Mouse (Mus musculus): ENCODE data around the gene Glb1l.

The Glb1l gene

GRCm38 (mm10) chr1:75231224-75231623 lies 20.6 kb upstream of the Glb1l start:
- DNase-seq (ENCODE audit: low spot score) = no peak

DNA sequence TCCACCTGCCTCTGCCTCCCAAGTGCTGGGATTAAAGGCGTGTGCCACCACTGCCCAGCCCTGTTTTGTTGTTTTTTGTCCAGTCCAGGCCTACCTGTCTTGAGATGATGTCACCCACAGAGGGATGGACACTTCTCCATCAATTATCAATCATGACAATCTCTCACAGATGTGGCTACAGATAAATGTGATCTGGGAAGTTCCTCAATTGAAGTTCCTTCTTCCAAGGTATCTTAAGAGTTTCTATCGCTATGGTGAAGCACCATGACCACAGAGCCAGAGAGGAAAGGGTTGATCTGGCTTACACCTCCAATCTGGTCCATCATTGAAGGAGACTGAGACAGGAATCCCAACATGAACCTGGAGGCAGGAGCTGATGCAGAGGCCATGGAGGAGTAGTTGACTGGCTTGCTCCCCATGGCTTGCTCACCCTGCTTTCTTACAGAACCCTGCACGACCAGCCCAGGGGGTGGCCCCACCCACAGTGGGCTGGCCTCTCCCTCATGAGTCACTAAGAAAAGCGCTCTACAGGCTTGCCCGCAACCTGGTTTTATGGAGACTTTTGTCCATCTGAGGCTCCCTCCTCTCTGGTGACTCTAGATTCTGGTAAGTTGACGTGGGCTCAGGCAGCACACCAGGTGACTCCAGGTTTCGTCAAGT lies 19.9 kb upstream of the Glb1l start:
- no peak for DNase-seq (ENCODE audit: low spot score)

DNA sequence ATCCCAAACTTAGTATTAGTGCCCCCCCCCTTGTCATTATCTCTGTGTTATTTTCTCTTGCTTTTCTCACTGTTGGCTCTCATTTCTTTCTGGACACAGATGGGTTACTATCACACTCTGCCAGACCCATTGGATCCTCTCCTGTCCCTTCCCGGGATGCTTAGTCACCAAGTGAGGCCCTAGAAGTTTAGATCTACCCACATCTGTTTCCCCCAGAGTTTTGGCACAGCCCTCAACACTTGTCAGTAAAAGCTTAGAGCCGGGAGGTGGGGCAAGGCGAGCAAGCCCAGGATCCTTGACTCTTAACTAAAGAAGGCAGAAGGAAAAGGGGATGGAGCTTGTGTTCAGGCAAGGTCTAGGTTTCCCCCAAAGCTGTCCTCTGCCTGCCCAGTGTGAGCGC lies 18.5 kb upstream of the Glb1l start:
- no peak for DNase-seq (ENCODE audit: low spot score)

DNA sequence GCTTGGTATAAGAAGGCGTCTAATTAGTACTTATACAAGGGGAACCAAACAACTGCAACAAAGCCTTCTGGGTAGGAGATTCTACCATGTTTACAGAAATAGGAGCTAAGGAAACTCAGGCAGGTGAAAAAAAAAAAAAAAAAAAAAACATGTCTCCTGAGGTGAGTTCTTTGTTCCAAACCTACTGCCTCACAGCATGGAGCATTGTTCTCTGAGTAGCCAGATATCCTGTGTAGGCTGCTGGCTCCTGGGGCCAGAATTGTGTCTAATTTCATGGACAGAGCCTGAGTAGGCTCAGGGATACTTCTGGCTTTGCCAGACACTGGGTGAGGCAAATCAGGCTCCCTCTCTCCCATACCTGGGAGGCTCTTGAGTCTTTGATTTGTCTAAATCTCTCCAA lies 17.0 kb upstream of the Glb1l start:
- DNase-seq (ENCODE audit: low spot score) = no peak

GRCm38 (mm10) chr1:75226138-75226537 lies 15.5 kb upstream of the Glb1l start:
- no peak for DNase-seq (ENCODE audit: low spot score)

DNA sequence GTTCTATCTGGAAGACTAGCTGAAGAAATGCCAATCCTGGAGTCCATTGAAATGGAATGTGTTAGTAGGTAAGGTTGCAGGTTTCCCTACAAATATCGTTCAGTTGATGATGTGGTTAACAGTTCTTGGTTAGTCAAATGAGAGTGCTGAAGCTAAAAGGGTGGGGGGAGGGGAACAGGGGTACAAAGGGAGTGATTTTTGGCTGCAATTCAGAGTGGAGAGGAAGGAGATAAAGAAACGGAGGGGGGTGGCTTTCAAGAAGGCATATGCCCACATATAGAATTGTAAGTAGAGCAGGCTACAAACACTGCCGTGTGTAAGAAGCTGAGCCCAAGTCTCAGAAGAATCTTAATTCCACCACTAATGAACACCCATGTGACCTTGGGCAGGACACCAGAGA lies 14.9 kb upstream of the Glb1l start:
- DNase-seq (ENCODE audit: low spot score) = no peak

DNA sequence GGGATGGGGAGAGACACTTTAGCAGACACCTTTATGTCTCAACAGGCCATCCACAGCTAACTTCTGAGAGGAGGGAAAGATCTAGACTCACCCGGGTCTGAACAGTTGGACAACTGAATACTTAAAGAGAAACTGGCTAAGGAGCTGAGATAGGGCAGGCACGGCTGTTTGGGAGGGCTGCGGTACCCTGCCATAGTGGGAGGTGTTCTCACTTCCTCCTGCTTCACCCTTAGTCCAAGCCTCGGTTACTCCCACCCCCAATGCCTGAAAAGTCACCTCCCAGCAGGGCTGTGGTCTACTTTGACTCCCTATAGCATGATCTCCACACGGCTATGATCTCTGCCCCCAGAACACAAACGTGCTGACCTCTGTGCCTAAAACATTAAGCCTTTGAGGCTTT lies 12.9 kb upstream of the Glb1l start:
- DNase-seq (ENCODE audit: low spot score) = no peak

- no peak for DNase-seq (ENCODE audit: low spot score)
These were observed 12.3 kb upstream of the Glb1l start for GRCm38 (mm10) chr1:75222926-75223325.

DNA sequence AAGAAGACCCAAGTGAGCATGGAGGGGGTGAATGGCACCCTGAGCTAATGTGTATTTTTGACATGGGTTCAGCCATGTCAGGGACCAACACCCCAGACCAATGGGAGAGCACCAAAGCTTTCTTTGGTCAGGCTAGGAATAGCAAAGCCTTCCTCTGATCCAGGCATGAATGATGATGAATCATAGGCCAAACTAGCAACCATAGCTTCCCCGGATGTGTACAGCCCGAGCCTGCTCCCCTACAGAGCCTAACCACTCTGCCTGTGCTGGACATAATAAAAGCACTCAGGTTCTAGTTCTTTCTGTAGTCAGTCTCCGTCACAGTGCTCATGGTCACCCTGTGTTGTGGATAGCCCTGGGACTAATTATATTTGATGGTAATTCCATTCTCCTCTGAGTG lies 10.9 kb upstream of the Glb1l start:
- no peak for DNase-seq (ENCODE audit: low spot score)

DNA sequence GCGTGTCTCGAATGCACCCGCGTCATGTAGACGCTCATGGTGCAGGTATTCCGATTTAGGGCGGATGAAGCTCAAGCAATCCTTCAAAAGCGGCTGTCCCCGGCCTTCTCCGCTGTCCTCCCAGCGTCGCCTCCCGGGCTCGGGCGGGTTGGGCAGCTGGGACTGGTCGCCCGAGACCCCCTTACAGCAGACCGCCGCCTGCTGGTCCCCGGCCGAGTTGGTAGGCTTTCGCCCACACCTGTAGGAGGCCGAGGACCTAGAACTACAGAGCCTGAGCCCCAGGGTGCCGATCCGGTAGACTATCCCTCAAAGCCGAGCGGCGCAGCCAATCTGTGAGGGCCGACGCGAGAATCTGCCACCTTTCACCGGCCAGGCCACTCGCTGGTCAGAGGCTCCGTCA lies 8.9 kb upstream of the Glb1l start, which contains the start of gene Tuba4a:
Gene Tuba4a (minus strand): TSS at position 335 of the 400 bp plus-strand sequence.
- peak; percentile 51 for DNase-seq (ENCODE audit: low spot score)

- DNase-seq (ENCODE audit: low spot score) = peak; percentile 79
These were observed 8.5 kb upstream of the Glb1l start for GRCm38 (mm10) chr1:75219078-75219477.

DNA sequence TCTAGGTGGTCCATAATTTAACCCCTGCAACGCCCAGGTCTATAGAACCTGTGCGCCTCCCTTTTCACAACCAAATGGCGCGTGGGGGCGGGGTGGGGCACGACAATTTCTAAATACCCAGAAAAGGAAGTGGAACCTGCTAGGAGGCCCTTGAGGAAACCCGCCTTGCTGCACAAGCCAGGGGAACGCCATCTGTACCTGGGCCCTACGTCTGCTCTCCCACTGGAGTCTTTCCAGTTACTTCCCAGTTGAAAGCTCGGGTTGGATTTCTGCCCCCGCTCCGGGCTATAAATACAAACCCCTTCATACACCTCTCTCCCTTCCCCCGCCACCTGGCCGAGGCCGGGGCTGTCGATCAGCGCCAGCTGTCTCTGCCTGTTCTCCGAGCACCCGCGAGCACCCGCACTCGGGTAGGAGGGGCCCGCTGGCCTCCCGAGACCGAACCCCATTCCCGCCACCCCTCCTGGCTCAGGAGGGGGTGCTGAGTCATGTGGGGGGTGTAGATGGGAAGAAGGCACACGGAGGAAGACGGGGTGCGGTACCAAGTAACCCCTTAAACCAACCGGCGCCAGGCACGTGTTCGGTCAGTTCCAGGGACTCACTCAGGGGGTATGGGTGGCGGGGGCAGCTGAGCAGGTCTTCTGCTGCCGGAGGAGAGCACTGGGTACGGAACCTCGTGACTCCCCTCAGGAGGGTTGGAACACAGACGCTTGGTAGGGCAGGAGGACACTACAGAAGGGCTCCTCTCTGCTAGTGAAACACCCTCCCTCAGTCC lies 7.8 kb upstream of the Glb1l start:
- no peak for DNase-seq (ENCODE audit: low spot score)

DNA sequence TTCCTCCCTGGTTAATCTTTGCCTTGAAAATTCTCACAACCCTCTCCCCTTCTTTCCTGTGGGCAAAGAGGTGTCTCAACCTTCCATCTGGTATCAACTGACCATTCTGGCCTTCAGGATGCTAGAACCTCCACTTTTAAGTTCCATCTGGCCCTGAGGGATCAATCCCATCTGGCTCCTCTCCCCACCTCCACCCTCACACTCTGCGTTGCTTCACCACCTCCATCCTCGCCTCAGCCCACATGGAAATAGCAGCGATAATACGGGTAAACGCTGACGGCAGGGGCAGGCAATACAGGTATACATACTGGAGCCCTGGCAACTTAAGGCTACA lies 7.2 kb upstream of the Glb1l start:
- no peak for DNase-seq (ENCODE audit: low spot score)

GRCm38 (mm10) chr1:75216797-75217585 lies 6.4 kb upstream of the Glb1l start:
- no peak for DNase-seq (ENCODE audit: low spot score)

DNA sequence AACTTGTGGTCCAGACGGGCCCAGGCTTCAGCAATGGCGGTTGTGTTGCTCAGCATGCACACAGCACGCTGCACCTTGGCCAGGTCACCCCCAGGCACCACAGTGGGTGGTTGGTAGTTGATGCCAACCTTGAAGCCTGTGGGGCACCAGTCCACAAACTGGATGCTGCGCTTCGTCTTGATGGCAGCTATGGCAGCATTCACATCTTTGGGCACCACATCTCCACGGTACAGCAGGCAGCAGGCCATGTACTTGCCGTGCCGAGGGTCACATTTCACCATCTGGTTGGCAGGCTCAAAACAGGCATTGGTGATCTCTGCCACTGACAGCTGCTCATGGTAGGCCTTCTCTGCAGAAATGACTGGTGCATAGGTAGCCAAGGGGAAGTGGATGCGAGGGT lies 5.2 kb upstream of the Glb1l start:
- no peak for DNase-seq (ENCODE audit: low spot score)

DNA sequence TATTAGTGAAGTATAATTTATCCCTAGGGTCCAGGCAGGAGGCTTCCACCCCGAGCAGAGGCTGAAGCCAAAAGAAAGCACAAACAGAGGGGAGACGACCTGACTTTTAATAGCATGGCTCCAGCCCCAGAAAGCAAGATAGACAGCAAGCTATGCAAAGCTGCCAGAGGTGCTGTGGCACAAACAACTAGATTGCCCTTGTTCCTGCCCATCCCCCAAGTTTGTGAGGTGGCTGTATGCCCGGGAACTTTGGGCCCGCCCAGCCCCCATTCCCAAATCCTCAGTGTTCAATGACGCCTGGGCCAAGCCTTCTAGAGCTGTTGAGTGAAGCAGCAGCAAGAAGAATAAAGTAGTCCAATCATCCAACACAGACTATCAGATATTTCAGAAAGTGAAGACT lies 4.3 kb upstream of the Glb1l start:
- no peak for DNase-seq (ENCODE audit: low spot score)

- no peak for DNase-seq (ENCODE audit: low spot score)
These were observed 3.8 kb upstream of the Glb1l start for GRCm38 (mm10) chr1:75214442-75214841.

DNA sequence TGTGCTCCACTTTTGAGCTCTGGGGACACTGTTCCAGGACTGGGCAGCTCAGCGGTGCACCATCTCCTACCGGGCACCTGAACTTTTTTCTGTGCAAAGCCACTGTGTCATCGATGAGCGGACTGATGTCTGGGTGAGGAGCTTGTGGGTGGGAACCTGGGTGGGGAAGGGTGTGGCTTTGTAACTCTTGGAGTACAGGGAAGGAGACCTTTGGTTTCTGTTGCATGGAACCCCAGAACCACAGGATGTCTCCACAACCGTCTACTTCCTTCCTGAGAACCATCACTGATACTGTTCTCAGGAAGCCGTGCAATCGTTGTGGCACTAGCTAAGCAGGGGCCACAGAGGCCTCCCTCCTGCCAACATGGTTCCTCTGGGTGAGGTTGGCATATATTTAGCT lies 2.5 kb upstream of the Glb1l start:
- no peak for DNase-seq (ENCODE audit: low spot score)

GRCm38 (mm10) chr1:75212542-75212941 lies 1.9 kb upstream of the Glb1l start:
- DNase-seq (ENCODE audit: low spot score) = no peak

GRCm38 (mm10) chr1:75211141-75211708 lies 612 bp upstream of the Glb1l start:
- no peak for DNase-seq (ENCODE audit: low spot score)

GRCm38 (mm10) chr1:75208967-75209678 lies 1.5 kb downstream of the Glb1l start:
- DNase-seq (ENCODE audit: low spot score) = peak; percentile 59

DNA sequence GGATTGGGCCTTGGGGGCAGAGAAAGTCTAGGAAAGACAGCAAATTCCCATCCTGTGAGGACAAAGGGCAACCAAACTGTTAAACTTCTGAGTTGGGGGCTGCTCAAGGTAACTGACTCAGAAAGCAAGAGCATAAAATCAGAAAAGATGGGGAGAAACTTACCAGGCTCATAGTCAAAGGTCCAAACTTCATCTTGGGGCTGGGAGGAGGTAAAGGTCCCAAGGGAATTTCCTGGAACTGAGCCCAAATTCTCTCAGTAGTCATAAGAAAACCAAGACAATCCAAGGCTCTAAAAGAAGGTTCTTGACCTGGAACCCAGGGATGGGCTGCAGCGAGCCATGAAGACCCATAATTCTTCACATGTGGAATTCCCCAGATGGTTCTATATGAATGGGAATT lies 9.4 kb downstream of the Glb1l start:
- no peak for DNase-seq (ENCODE audit: low spot score)

Measured in embryo, embryonic 10.5 days (tissue).